Mouse (Mus musculus) midbrain, embryonic 10.5 days (tissue): ENCODE results near the gene 4930415O20Rik. TPM values are rescaled to one million over a fixed set of nuclear protein-coding genes. Genes with fewer than 3 reads are reported as not detected.

ENCODE experiments used
- DNase-seq: peaks from one replicate; pipeline ENCODE4 v3.0.0-alpha.2; 2017; ENCODE audit warnings: low spot score
- H3K27ac ChIP-seq: fragments of 300-500 bp; sonication (generic); replicated peaks from 2 replicates; pipeline ENCODE4 v1.5.1; 2016; ENCODE audit warnings: mild to moderate bottlenecking
- H3K27me3 ChIP-seq: fragments of 300-500 bp; sonication (generic); 2 replicates; pipeline ENCODE4 v1.6.1; 2016; ENCODE audit warnings: low read depth, mild to moderate bottlenecking; ENCODE audit not compliant: poor library complexity, severe bottlenecking
- H3K36me3 ChIP-seq: fragments of 300-500 bp; sonication (generic); 2 replicates; pipeline ENCODE4 v1.6.1; 2016; ENCODE audit warnings: mild to moderate bottlenecking, moderate library complexity
- H3K4me1 ChIP-seq: fragments of 300-500 bp; sonication (generic); 2 replicates; pipeline ENCODE4 v1.6.1; 2016
- H3K4me3 ChIP-seq: fragments of 300-500 bp; sonication (generic); 2 replicates; pipeline ENCODE4 v1.5.1; 2016; ENCODE audit warnings: mild to moderate bottlenecking, moderate library complexity
- H3K9me3 ChIP-seq: fragments of 300-500 bp; sonication (generic); replicated peaks from 2 replicates; pipeline ENCODE4 v1.6.1; 2016; ENCODE audit warnings: mild to moderate bottlenecking
- WGBS: fragments of 180-500 bp; shearing (Covaris S2); methylation state at CpG from one replicate; pipeline ENCODE4 v1.1.7; 2016; 5-methylcytosine and 5-hydroxymethylcytosine counted together
- polyA plus RNA-seq: library from polyadenylated mRNA; unstranded; fragments of >200 nt; fragmentation: Nextera tagmentation; extraction: Ambion mirVana; gene quantifications from 2 replicates; pipeline ENCODE4 v1.2.1, GENCODE M21; 2016

4930415O20Rik gene
- polyA plus RNA-seq = 0.43 TPM in 1 of 2 replicates, not detected in the other

DNA sequence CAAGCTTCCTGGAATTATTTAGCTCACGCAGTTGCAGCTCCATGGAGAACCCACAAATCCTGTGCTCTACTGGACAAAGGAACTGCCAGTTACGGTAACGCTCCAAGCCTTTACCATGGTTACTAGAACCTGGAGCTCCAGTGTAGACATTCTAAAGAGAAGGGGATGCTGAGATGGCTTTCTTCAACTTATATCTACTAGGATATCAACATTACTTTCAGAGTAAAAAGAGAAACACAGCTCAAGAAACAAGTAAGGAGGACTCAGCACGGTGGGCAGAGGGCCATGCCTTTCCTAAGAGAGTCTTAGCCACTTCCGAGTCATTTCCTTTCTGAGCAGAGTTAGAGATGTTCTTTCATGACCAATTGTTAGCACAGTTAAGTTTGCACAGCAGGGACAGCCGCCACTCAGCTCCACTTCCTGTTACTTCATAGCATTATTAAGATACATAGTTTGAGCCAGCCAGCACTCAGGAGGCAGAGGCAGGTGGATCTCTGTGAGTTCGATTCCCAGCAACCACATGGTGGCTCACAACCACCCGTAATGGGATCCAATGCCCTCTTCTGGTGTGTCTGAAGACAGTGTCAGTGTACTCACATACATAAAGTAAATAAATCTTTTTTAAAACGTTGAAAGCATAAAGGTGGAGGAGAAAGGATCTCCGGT, at the start of gene 4930415O20Rik, which contains the start of gene Ccnt1:
TSS of gene 4930415O20Rik (plus strand) at position 132 of the 666 bp plus-strand sequence.
TSS of gene Ccnt1 (minus strand) at position 51 of the 666 bp plus-strand sequence.
- H3K9me3 ChIP-seq = no peaks in the 10 kb centered on the region
- no peak within 1 kb of the TSS for H3K4me3 ChIP-seq
- no peaks in the 10 kb centered on the region for H3K27me3 ChIP-seq
- no peak within 1 kb of the TSS for H3K27ac ChIP-seq
- DNase-seq = no peak
- H3K4me1 ChIP-seq = peaks cover 18% of the 10 kb centered on the region
- WGBS = 84% methylated on average over 10 of the region's 10 CpGs
- H3K36me3 ChIP-seq = 0 out of 2 replicates have a peak, but pooled peaks cover under 1% of the 10 kb centered on the region

DNA sequence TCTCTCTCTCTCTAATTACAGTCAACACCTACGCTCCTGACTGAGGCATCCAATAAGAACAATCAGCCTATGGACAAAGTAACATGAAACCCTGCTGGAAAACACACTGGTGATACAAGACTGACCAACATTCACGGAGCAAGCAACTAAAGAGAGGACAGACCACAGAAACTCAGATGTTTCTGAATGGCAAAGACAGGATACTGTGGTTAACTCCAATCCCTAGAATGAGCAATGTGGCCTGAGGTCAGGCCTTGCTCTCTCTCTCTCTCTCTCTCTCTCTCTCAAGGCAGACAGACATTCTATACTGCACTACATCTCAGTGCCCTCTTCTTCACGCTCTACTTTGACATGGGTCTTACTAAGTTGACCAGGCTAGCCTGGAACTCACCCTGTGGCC, 49.6 kb upstream of the 4930415O20Rik start:
- peaks cover 90% of the 10 kb centered on the region for H3K36me3 ChIP-seq
- H3K4me1 ChIP-seq = no peaks in the 10 kb centered on the region
- H3K27me3 ChIP-seq = no peaks in the 10 kb centered on the region
- H3K9me3 ChIP-seq = no peaks in the 10 kb centered on the region
- no peak for DNase-seq
- 95% methylated on average over 3 of the region's 3 CpGs for WGBS
- no peak overlapping the region for H3K27ac ChIP-seq
- H3K4me3 ChIP-seq = no peak overlapping the region

DNA sequence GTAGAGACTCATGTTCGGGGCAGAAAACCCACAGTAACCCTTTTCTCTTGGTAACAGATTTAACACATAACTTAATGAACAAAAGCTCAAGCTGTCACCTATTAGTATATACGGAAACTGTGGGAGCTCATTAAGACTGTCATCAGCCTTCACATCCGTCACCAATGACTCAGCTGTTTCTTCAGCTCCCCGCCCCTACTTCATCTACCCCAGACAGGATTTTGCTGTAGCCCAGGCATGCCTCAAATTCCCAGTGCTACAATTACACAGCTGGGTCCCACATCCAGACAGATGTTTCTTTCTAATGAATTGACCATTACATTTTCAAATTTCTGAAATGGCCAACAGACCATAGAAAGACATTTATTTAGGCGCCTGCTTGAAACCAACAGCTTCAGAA, 44.7 kb upstream of the 4930415O20Rik start:
- WGBS = 87% methylated on average over 5 of the region's 5 CpGs
- no peak overlapping the region for H3K4me3 ChIP-seq
- H3K4me1 ChIP-seq = no peaks in the 10 kb centered on the region
- H3K27me3 ChIP-seq = no peaks in the 10 kb centered on the region
- no peaks in the 10 kb centered on the region for H3K9me3 ChIP-seq
- no peak overlapping the region for H3K27ac ChIP-seq
- DNase-seq = no peak
- peaks cover 100% of the 10 kb centered on the region for H3K36me3 ChIP-seq

DNA sequence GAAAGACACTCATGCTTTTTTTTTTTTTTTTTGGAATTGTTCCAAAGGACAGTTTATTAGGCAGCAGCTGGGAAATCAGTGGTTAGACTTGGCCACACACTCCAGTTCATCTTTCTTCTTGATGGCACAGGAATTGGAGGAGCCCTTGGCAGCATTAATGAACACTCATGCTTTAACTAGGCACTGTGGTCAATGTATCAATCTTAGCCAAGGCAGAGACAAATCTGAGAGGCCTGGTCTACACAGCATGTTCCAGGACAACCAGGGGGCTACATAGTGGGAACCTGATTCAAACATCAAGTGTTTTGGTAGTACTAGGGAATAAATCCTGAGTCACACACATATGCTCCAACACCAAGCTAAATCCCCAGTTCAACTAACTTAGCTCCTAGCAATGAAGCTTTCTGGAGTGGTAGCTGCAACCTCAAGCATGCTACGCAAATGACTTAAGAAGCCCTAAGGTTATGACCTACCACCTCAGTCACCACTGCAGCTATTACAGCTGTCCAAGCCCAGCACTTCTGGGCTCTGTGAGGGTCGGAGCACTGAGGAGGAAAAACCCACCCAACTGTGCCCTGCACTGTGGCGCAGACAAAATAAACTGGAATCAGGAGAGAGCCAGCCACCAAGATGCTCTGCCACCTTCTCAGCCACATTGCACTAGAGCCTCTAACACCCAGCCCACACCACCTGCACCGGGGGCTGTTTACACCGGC, 43.6 kb upstream of the 4930415O20Rik start:
- no peak for DNase-seq
- Histone ChIP-seq H3K27me3 (no peaks in the 10 kb centered on the region), H3K36me3 (peaks cover 100% of the 10 kb centered on the region), H3K4me3 (no peak overlapping the region), H3K27ac (no peak overlapping the region), H3K4me1 (peaks cover 5% of the 10 kb centered on the region), H3K9me3 (no peaks in the 10 kb centered on the region)
- 95% methylated on average over 5 of the region's 5 CpGs for WGBS

DNA sequence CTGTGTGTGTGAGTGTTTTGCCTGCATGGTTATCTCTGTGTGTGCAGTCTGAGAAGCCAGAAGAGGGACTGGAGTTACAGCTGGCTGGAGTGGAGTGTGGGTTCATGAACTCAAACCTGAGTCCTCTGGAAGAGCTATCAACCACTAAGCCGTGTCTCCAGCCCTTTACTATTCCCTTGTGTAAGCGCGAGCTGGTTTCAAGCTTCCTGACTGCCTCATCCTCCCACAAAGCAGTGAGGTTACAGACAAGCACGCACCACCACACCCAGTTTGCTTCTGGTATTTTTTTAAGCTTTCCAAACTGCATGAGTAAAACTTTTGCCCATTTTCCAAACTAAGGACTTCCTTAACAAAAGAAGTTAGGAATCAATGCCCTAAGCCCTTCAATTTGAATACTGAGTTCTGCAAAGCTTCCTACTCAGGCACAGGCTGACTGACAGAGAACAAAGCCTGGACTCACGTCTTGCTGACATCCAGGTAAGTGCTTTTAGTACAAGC, 42.7 kb upstream of the 4930415O20Rik start:
- no peaks in the 10 kb centered on the region for H3K9me3 ChIP-seq
- H3K27ac ChIP-seq = no peak overlapping the region
- peaks cover 94% of the 10 kb centered on the region for H3K36me3 ChIP-seq
- no peak overlapping the region for H3K4me3 ChIP-seq
- H3K4me1 ChIP-seq = peaks cover 14% of the 10 kb centered on the region
- H3K27me3 ChIP-seq = no peaks in the 10 kb centered on the region
- no peak for DNase-seq
- whole genome bisulfite sequencing = 91% methylated on average over 5 of the region's 5 CpGs

DNA sequence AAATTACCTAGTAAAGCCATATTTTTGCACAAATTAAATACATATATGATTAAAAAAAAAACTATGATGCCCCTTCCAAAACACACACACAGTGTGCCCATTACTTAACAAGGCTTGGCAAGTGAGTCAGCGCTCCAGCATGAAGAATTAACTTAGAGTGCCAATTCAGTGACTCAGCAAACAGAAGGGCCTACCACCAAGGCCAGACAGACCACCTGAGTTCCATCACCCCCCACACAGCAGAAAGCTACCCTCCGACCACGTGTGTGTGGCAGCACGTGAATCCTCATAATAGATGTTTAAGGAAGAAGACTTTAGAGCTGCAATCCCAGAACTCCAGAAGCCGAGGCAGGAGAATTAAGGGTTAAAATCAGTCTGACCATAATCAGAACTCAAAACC, 38.5 kb upstream of the 4930415O20Rik start:
- peaks cover 15% of the 10 kb centered on the region for H3K4me1 ChIP-seq
- H3K9me3 ChIP-seq = no peaks in the 10 kb centered on the region
- DNase-seq = no peak
- H3K27ac ChIP-seq = 0 out of 2 replicates have a peak overlapping the region, but pooled peaks have one; percentile 99
- peak overlapping the region; percentile 89 for H3K4me3 ChIP-seq
- WGBS = 66% methylated on average over 5 of the region's 5 CpGs
- H3K27me3 ChIP-seq = no peaks in the 10 kb centered on the region
- peaks cover 54% of the 10 kb centered on the region for H3K36me3 ChIP-seq

DNA sequence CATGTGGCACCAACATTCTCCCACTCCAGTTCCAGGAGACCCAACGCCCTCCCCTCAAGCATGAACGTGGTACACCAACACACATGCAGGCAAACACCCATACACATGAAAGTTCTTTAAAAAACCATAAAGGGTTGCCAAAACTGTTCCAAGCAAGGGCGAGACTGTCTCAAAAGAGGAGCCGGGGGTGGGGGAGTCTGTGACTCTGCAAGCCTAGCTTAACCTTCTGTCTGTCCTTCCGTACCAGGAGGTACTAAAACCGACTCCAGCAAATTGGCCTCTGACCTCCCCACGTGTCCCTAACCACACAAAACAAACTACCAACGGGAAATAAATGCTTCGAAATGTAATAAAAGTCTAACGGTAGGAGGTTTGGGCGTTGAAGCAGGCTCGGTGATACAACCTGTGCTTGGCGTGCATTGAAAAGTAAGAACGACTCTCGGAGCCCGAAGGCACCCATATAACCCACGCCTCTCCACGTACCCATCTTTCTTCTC, 37.7 kb upstream of the 4930415O20Rik start:
- WGBS = under 1% methylated on average over 18 of the region's 18 CpGs
- Histone ChIP-seq H3K4me3 (peak overlapping the region; percentile 89), H3K27me3 (no peaks in the 10 kb centered on the region), H3K4me1 (peaks cover 15% of the 10 kb centered on the region), H3K9me3 (no peaks in the 10 kb centered on the region), H3K27ac (peak overlapping the region; percentile 99), H3K36me3 (peaks cover 49% of the 10 kb centered on the region)
- DNase-seq = peak; percentile 21

DNA sequence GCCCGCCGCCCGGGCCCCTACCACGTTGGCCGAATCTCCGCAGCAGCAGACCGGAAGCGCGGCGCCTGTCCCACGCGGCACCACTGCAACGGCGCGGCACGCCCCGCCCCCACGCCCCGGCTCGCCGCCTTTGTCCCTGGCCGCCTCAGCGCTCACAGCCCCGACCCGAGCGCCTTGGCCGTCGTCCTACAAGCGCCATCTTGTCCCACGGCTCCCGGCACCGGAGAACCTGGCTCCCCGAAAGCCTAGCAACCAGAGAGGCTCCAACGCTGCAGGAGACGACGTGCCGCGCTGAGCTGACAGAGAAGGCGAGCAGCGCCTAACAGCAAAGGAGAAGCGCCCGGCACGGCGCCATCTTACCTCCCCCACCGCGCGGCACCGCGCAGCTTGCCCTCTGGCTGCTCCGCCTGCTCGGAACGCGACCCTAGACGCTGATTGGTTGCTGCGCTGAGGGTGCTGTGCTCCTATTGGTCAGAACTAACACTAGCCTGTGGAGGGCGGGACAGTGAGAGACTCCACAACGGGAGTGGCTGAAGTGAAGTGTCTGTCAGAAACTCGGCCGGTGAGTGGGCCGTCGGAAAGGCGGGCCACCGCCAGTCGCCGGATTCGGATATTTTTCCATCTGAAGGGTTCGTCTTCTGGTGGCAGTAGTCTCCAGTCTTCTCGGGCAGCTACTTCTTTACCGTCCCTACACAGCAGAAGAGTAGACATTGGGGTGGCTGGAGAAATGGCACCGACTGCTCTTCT, 36.8 kb upstream of the 4930415O20Rik start, which contains the start of gene Kansl2:
TSS of gene Kansl2 (minus strand) at position 384 of the 747 bp plus-strand sequence.
- Histone ChIP-seq H3K27me3 (no peaks in the 10 kb centered on the region), H3K4me1 (peaks cover 15% of the 10 kb centered on the region), H3K36me3 (peaks cover 48% of the 10 kb centered on the region), H3K9me3 (no peaks in the 10 kb centered on the region), H3K4me3 (peak within 1 kb of the TSS; percentile 89), H3K27ac (peak within 1 kb of the TSS; percentile 99)
- peak; percentile 99 for DNase-seq
- WGBS = under 1% methylated on average over 70 of the region's 70 CpGs

DNA sequence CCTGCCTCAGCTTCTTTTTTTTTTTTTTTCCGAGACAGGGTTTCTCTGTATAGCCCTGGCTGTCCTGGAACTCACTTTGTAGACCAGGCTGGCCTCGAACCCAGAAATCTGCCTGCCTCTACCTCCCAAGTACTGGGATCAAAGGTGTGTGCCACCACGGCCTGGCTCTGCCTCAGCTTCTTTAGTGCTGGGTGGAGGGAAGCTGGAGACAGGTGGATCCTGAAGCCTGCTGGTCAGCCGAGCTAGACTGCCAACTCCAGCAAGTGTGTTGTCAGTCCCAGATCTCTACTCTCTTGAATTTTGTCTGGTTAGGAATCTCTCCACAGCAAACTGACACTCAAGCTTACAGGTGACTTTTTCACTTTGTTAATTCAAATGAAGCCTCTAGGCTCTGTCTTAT, 34.9 kb upstream of the 4930415O20Rik start:
- peaks cover 45% of the 10 kb centered on the region for H3K36me3 ChIP-seq
- no peaks in the 10 kb centered on the region for H3K27me3 ChIP-seq
- no peaks in the 10 kb centered on the region for H3K9me3 ChIP-seq
- peaks cover 15% of the 10 kb centered on the region for H3K4me1 ChIP-seq
- no peak overlapping the region for H3K4me3 ChIP-seq
- DNase-seq = no peak
- H3K27ac ChIP-seq = no peak overlapping the region
- 88% methylated on average over 4 of the region's 4 CpGs for WGBS

DNA sequence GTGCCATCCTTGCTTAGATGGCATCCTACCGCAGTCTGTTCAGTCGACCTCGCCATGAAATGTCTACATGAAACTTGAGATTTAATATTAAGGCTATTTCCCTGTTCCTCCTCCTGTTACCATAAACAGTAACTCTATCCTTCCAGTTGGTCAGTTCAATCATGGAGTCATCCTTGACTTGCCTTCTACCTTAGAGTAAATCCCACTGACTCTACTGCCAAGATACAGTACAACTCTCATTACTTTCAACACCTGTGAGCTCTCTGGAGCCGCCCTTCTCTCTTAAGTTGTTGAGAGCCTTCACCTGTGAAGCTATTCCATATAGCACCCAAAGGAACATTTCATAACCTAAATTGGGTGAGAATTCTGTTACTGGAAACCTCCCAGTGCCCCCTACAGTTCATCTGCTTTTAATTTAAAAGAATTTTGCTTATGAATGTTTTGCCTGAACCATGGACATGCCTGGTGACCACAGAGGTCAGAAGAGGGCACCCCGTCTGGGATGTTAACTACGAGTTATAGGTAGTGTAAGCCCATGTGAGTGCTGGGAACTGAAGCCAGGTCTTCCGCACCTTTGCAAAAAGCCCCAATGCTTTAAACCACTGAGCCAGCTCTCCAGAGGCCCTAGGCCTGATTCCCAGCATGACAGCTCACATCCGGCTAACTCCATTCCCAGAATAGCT, 33.8 kb upstream of the 4930415O20Rik start:
- H3K27ac ChIP-seq = no peak overlapping the region
- H3K4me1 ChIP-seq = peaks cover 12% of the 10 kb centered on the region
- DNase-seq = no peak
- 88% methylated on average over 8 of the region's 8 CpGs for WGBS
- peaks cover 44% of the 10 kb centered on the region for H3K36me3 ChIP-seq
- H3K9me3 ChIP-seq = no peaks in the 10 kb centered on the region
- H3K4me3 ChIP-seq = no peak overlapping the region
- no peaks in the 10 kb centered on the region for H3K27me3 ChIP-seq

DNA sequence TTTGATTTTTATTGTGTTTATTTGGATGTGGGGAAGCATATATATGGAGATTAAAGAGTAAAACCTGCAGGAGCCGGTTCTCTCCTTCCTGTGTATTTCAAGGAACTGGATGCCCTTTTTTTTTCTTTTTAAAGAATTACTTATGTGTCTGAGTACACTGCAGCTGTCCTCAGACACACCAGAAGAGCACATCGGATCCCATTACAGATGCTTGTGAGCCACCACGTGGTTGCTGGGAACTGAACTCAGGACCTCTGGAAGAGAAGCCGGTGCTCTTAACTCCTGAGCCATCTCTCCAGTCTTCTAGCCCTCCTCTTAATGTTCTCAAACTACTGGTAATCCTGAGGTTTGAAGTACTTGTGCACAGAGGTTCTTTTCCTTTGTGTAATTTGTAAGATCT, 32.9 kb upstream of the 4930415O20Rik start:
- H3K4me1 ChIP-seq = peaks cover 2% of the 10 kb centered on the region
- H3K36me3 ChIP-seq = peaks cover 49% of the 10 kb centered on the region
- no peaks in the 10 kb centered on the region for H3K9me3 ChIP-seq
- no peak overlapping the region for H3K4me3 ChIP-seq
- DNase-seq = no peak
- 79% methylated on average over 4 of the region's 4 CpGs for WGBS
- no peak overlapping the region for H3K27ac ChIP-seq
- no peaks in the 10 kb centered on the region for H3K27me3 ChIP-seq

DNA sequence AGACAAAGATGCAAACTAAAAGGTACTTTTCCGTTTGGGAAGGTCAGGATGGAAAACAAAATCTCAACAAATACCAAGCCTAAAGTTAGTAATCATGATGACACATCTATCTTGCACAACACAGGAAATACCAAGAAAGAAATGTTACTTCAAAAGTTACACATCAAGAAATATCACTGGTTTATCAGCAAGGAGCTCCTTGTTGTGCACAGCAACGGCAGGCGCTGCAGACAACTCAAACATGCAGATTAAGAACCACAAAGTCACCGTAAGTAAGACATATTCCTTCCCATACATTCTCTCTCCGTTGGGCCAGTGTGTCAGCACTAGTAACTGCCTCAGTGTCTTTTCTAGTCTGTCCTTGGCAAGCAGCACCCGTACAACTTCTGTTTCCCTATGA, 29.7 kb upstream of the 4930415O20Rik start:
- no peak for DNase-seq
- 91% methylated on average over 6 of the region's 6 CpGs for WGBS
- Histone ChIP-seq H3K4me3 (no peak overlapping the region), H3K27ac (no peak overlapping the region), H3K27me3 (no peaks in the 10 kb centered on the region), H3K36me3 (peaks cover 80% of the 10 kb centered on the region), H3K4me1 (no peaks in the 10 kb centered on the region), H3K9me3 (no peaks in the 10 kb centered on the region)
